Mouse (Mus musculus): ENCODE data around the gene Chst12.

DNA sequence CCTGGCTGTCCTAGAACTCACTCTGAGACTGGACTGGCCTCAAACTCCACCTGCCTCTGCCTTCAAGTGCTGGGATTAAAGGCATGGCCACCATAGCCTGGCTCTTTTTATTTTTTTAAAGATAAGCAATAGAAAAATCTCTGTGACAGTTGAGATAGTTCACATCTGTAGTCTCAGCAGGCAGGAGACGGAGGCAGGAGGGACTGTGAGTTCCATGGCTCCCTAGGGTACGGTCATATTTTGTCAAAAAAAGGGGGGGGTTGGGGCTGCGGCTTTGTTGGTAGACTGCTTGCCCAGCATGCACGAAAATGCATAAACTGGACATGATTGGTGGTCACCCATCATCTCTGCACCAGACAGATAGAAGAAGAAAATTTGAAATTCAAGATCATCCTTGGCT is 65.9 kb downstream of the Chst12 start:
- TF ChIP-seq CTCF (IDR thresholded peaks at IDR 0.05; ENCODE audit: low read depth, low read length): no peak
- no peak for TF ChIP-seq POLR2A (IDR thresholded peaks at IDR 0.05; ENCODE audit: extremely low read depth, insufficient read depth, low read length)

Data from liver, adult 2 months (tissue).